Mouse (Mus musculus) ES-E14 (cell line): Measurements from ENCODE around the gene Triml1. TPM values are rescaled to one million over a fixed set of nuclear protein-coding genes. Genes with fewer than 3 reads are reported as not detected.
A peak's percentile ranks its signal among the peaks of the same experiment; 100 is the strongest.

ENCODE experiments used
- DNase-seq: peaks from one replicate; pipeline ENCODE4 v3.0.0-alpha.2; 2013; ENCODE audit warnings: low read depth, low spot score
- H3K27ac ChIP-seq: 2 replicates; pipeline ENCODE4 v1.5.1; 2012; ENCODE audit warnings: low read depth, mild to moderate bottlenecking, low read length, moderate library complexity, mixed read lengths; ENCODE audit not compliant: poor library complexity, insufficient read depth, severe bottlenecking
- H3K36me3 ChIP-seq: 2 replicates; pipeline ENCODE4 v1.6.1; 2012; ENCODE audit warnings: mild to moderate bottlenecking, low read length, moderate library complexity, mixed read lengths; ENCODE audit not compliant: control insufficient read depth, poor library complexity, insufficient read depth, severe bottlenecking
- H3K4me1 ChIP-seq, 2 experiments: fragments of 150-350 bp in 1 of 2; sonication (generic) in 1 of 2; 2 replicates each; pipeline ENCODE4 v1.6.1; 2012; ENCODE audit warnings: low read length in 2 of 2, mild to moderate bottlenecking in 1 of 2, mixed read lengths in 1 of 2; ENCODE audit not compliant: control insufficient read depth in 2 of 2, insufficient read depth in 2 of 2, poor library complexity in 1 of 2
- H3K4me3 ChIP-seq, 2 experiments: fragments of 150-350 bp in 1 of 2; sonication (generic) in 1 of 2; 2 replicates each; pipeline ENCODE4 v1.5.1; 2012; ENCODE audit warnings: low read length in 2 of 2, low read depth in 1 of 2, mild to moderate bottlenecking in 1 of 2, mixed read lengths in 1 of 2; ENCODE audit not compliant: insufficient read depth in 1 of 2, poor library complexity in 1 of 2, severe bottlenecking in 1 of 2
- H3K9ac ChIP-seq: 2 replicates; pipeline ENCODE4 v1.6.1; 2012; ENCODE audit warnings: low read depth, mild to moderate bottlenecking, low read length, mixed read lengths; ENCODE audit not compliant: poor library complexity, insufficient read depth, severe bottlenecking
- H3K9me3 ChIP-seq: fragments of 150-350 bp; sonication (generic); 2 replicates; pipeline ENCODE4 v1.6.1; 2012; ENCODE audit warnings: low read depth, mild to moderate bottlenecking, low read length; ENCODE audit not compliant: control insufficient read depth, insufficient read depth
- CHD2 ChIP-seq: IDR thresholded peaks from 2 replicates; pipeline ENCODE4 v1.6.1; 2014; ENCODE audit warnings: mild to moderate bottlenecking, low read depth, low read length, inconsistent platforms
- HCFC1 ChIP-seq: IDR thresholded peaks from 2 replicates; pipeline ENCODE4 v1.6.1; 2012; ENCODE audit warnings: low read length, inconsistent platforms, borderline replicate concordance; ENCODE audit not compliant: insufficient read depth
- MAFK ChIP-seq: IDR thresholded peaks from 2 replicates; pipeline ENCODE4 v1.6.1; 2014; ENCODE audit warnings: mild to moderate bottlenecking, low read depth, low read length, inconsistent platforms; ENCODE audit not compliant: insufficient read depth
- ZC3H11A ChIP-seq: IDR thresholded peaks from 2 replicates; pipeline ENCODE4 v1.6.1; 2012; ENCODE audit warnings: low read depth, mild to moderate bottlenecking, inconsistent platforms, low read length, borderline replicate concordance
- ZNF384 ChIP-seq: IDR thresholded peaks from 2 replicates; pipeline ENCODE4 v1.6.1; 2012; ENCODE audit warnings: low read depth, low read length, inconsistent platforms
- in situ Hi-C, 2 experiments: fragments of 600-800 bp; cut with MboI; formaldehyde crosslinking; loops; one replicate each; pipeline ENCODE4 v1.15.1; 2025; ENCODE audit warnings: low sequenced_read_pairs in 2 of 2, inconsistent platforms in 1 of 2; ENCODE audit not compliant: unreplicated experiment in 2 of 2
- total RNA-seq: library from RNA; depleted of rRNA; stranded (reverse); fragments of 300-350 nt; gene quantifications from 2 replicates; pipeline ENCODE4 v1.2.3, GENCODE M21; 2012; rRNA removed

Triml1 gene
- total RNA-seq = 35.5 and 56.9 TPM in 2 replicates

- H3K4me3 ChIP-seq = no peak within 1 kb of the TSS
- H3K9me3 ChIP-seq = no peaks in the 10 kb centered on the region
- in situ Hi-C loops = no loop called here
- TF ChIP-seq CHD2 (no peak), ZNF384 (no peak), ZC3H11A (no peak), HCFC1 (no peak), MAFK (no peak)
- H3K36me3 ChIP-seq = peaks cover 12% of the 10 kb centered on the region; the same call in 1 of the 2 replicates
- no peaks in the 10 kb centered on the region for H3K4me1 ChIP-seq
- H3K9ac ChIP-seq = no peak within 1 kb of the TSS
- no peak for DNase-seq
- H3K27ac ChIP-seq = no peak within 1 kb of the TSS
Measured at GRCm38 (mm10) chr8:43141386-43141785, at the start of gene Triml1. Triml1 (minus strand) TSS chr8:43141486.

- H3K27ac ChIP-seq = no peak overlapping the region
- in situ Hi-C loops = no loop called here
- H3K36me3 ChIP-seq = peaks cover 34% of the 10 kb centered on the region
- H3K4me1 ChIP-seq = peaks cover 2 to 12% of the 10 kb centered on the region in 2 experiments; a peak in 3 of 4 replicates
- no peak for TF ChIP-seq ZC3H11A
- no peak for TF ChIP-seq CHD2
- TF ChIP-seq ZNF384 = no peak
- TF ChIP-seq HCFC1 = no peak
- TF ChIP-seq MAFK = no peak
- H3K9me3 ChIP-seq = no peaks in the 10 kb centered on the region
- H3K9ac ChIP-seq = peak overlapping the region; percentile 30; the same call in 1 of the 2 replicates
- DNase-seq = no peak
- peak overlapping the region; percentile 18 to 79; a peak in 3 of 4 replicates for H3K4me3 ChIP-seq
Measured at GRCm38 (mm10) chr8:43182281-43182680, 41.0 kb upstream of the Triml1 start.

DNA sequence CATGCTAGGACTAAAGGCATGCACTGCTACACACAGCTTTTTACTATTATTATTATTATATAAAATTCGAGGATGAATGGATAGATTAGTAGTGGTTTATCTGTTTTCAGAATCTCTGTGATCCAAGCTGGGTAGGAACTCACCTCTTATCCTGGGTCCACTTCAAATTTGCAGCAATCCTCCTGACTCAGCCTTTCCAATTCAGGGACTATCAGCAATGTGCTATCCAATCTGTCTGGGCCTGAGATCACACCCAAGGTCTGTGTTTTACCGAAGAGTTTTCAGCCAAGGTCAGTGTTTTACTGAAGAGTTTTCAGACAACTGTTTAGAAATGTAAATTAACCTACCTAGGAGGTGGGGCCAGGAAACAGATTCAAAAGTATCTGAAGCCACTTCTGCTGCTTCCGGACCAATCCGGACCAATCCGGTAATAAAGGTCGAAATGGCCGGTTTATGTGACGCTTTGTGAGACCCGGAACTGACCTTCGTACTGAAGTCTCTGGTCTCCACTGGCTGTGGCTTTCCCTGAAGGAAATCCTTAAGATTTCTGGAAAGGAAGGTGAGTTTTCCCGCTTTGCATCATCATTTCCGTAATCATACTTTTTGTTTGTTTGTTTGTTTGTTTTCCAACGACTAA lies 38.9 kb upstream of the Triml1 start, which contains the start of gene Triml2:
Gene Triml2 (plus strand): TSS at position 488 of the 637 bp plus-strand sequence.
- H3K4me3 ChIP-seq = peak within 1 kb of the TSS; percentile 71 to 79
- TF ChIP-seq MAFK = peak; percentile 87
- TF ChIP-seq CHD2 = no peak
- no peak for TF ChIP-seq ZC3H11A
- TF ChIP-seq HCFC1 = 0 out of 2 replicates have a peak, but pooled peaks have one; percentile 44
- no peak for TF ChIP-seq ZNF384

GRCm38 (mm10) chr8:43179189-43179588 lies 37.9 kb upstream of the Triml1 start:
- no peak for DNase-seq
- peak overlapping the region; percentile 71 to 79 for H3K4me3 ChIP-seq
- TF ChIP-seq HCFC1 (no peak), MAFK (no peak), ZC3H11A (no peak)
- no peaks in the 10 kb centered on the region for H3K9me3 ChIP-seq
- in situ Hi-C loops = no loop called here
- H3K36me3 ChIP-seq = peaks cover 16% of the 10 kb centered on the region
- H3K9ac ChIP-seq = no peak overlapping the region; the same call in 1 of the 2 replicates
- peaks cover 0 to 15% of the 10 kb centered on the region in 2 experiments; a peak in 3 of 4 replicates for H3K4me1 ChIP-seq
- peak overlapping the region; percentile 71; the same call in 1 of the 2 replicates for H3K27ac ChIP-seq

More for the DNA sequence above, 38.9 kb upstream of the Triml1 start, which contains the start of gene Triml2:
- Histone ChIP-seq H3K4me1 (peaks cover 0 to 15% of the 10 kb centered on the region in 2 experiments; a peak in 3 of 4 replicates), H3K9ac (peak within 1 kb of the TSS; percentile 81), H3K9me3 (no peaks in the 10 kb centered on the region), H3K27ac (peak within 1 kb of the TSS; percentile 73), H3K36me3 (peaks cover 23% of the 10 kb centered on the region)
- DNase-seq = peak; percentile 92
- in situ Hi-C loops = no loop called here
